Mouse (Mus musculus) megakaryocyte-erythroid progenitor cell, adult 5-6 weeks (primary cell): ENCODE measurements around the gene Fgfr2. TPM values are rescaled to one million over a fixed set of nuclear protein-coding genes. Genes with fewer than 3 reads are reported as not detected.

Experiments used
- ATAC-seq: replicated peaks from 2 replicates; pipeline ENCODE4 v1.8.0; 2016; ENCODE audit warnings: mild to moderate bottlenecking, inconsistent platforms; ENCODE audit not compliant: severe bottlenecking, poor library complexity, low FRiP score, low TSS enrichment
- total RNA-seq, 2 experiments: library from RNA; stranded (forward) in 1 of 2; stranded (reverse) in 1 of 2; fragments of 200-1000, 215-1000 nt in 1 of 2; fragments of >200 nt in 1 of 2; fragmentation: Nextera tagmentation in 1 of 2; gene quantifications; 2 replicates each; pipeline ENCODE4 v1.2.3; 2014 to 2017

Fgfr2 gene
- total RNA-seq, 2 experiments from 2014 or later = not detected

DNA sequence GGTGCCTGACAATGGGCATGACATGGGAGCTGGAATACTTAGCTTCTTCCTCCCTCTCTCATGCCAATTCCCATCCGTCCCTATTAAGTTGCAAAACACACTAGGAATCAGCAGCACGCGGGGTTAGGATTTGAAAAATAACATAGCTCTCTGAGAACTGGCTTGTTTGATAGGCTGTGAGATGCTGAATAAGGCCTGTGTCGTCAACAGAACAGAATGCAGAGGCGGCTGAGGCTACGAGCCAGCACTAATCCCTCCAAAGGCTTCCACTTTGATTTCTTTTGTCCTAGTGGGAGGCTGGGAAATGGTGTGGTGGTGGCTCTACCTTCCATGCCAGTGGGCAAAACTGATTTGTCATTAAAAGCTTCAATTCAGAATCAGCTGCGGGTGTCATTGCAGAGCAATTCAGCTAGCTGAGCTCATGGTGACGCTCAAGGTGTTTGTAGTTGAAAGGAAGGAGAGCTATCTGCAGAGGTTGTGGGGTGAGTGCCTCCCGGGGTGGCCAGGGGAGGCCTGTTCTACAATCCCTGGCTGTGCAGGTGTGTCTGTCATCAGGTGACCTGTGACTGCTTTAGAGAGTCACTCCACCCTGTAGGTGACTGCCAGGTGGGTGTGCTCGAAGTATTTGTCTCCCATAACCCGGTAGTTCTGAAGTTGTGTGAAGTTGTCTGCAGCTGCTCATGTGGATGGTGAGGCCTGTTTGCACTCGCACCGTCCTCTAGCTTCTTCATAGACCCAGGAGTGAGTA, 2532.9 kb downstream of the Fgfr2 start:
- no peak for ATAC-seq

DNA sequence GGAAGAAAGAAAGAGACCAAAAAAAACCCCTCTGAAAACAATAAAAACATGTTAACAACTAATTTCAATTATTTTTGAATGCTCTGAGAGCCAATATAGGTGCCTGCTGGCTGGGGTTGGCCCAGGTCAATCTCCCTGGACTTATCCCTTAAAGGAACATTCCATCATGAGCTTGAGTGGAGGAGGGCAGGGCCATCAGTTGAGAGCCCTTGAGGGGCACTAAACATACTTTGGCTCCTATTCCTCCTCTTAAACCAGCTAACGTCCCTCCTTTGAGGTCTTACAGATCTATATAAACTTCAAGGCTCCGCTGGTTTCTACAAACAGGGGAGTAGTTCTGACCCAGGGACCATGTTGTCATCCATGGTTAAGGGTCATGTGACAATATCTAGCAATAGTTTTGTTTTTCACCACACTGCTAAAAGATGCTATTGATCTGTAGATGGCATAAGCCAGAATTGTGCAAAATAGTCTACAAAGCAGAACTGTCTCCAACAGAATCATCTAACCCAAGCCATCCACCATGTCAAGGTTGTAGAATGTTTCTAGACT, 2536.6 kb downstream of the Fgfr2 start:
- no peak for ATAC-seq

DNA sequence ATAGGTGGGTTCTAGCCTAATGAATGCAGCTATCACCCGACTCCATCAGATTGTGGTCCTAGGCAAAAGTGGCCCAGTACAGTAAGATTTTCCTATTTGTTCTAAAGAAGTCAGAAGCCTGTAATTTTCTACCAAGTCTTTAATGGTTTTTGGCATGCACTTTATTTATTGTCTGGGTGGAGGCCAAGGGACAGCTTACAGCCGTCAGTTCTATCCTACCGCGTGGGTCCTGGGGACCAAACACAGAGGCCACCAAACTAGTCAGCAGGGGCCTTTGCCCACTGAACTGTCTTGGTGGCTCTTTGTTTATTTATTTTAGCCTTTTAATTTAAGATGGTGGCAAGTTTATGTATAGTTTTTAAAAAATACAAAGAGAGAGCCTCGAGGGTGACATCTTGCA, 2544.5 kb downstream of the Fgfr2 start:
- ATAC-seq = no peak

DNA sequence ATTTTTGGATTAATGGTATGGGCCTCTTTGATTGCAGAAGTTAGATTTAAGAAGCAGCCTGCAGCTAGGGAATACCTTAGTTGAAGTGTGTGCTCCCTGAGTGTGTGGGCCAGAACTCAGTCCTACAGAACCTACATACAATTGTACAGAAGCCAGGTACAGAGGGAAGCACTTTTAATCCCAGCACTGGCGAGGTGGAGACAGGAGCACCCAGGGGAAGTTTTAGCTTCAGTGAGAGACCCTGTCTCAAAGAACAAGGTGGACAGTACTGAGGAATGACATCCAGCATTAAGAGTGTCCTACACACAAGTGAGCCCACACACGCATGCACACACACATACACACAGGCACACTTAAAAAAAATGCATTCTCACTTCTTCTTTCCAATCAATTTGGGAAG, 2545.1 kb downstream of the Fgfr2 start:
- no peak for ATAC-seq

DNA sequence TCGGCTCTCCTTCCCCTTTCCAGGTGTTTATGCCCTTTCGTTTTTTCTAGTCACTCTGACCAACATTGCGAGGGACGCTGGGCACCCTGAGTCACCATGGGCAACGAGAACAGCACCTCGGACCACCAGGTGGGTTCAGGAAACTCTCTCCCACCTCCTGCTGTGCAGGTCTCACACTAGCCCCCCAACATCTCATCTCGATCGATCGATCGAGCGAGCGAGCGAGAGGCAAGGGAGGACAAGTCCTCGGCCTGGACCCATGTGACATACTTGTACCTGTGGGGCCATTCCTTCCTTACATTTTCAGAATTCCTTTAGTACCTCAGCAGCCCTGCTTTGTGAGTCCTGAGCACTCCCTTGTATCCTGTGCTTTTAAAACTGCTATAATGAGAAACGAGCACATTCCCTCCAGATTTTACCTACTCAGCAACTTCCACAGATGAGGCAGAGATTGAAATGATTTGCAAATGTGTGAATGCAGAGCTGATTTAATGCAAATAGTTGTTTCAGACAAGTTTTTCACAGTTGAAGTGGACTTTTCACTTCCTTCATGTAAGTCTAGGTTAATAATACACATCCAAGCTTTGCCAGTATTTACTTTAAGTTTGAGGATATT, 2545.7 kb downstream of the Fgfr2 start, which contains the start of gene Tacc2:
Tacc2 (plus strand) TSS at position 51 of the 616 bp plus-strand sequence.
- ATAC-seq = no peak

DNA sequence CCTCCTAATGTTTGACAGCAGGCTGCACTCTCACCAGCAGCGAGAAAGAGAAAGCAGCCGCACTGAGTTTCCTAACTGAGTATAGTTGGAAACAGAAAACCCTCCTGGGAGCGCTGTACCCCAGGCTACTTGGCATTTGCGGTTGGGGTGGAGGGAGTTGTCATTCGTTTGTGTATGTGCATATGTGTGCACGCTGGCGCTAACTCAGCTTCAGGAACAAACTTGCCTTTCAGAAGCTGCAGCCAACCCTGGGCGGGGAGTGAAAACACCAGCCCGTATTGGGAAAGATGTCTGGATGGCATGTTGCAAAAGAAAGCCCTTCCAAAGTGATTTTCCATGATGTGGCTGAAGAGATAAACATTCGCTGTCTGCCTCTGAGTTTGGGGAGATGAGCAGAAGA, 2546.2 kb downstream of the Fgfr2 start:
- ATAC-seq = peak; percentile 35; the same call in 1 of the 2 replicates

DNA sequence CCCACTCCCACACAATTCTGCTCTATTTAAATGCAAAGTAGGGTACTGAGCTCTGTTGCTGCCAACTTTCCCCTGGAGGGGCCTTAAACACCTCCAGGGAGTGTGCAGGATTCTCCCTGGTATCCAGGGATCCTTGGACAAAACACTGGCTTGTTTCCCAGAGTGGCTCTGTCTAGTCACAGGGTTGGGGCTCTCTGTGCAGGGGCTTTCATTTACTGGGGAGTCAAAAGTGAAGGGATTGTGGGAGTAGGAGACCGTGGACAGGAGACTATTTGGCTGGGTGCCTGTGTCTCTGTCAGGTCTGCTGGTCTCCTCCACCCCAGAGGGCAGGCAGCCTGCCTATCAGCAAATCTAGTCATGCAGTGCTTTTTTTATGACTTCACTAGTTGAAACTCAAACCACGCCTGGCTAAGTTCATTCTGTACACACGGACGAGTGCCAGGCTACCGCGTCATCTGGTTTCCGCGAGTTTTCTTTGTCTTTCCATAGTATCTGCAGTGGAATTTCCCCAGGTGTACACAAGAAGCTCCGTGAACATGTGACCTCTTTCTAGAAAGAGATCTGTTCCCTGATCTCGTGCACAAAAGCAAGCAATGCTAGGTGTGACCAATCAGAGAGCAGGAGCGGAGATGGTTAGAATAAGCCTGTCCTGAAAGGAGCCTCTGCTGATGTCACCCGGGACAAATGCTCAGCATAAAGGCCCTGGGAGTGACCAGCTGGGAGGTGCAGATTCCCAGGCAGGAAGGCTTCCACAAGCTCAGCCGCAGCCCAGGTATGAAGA, 2548.7 kb downstream of the Fgfr2 start:
- no peak for ATAC-seq

DNA sequence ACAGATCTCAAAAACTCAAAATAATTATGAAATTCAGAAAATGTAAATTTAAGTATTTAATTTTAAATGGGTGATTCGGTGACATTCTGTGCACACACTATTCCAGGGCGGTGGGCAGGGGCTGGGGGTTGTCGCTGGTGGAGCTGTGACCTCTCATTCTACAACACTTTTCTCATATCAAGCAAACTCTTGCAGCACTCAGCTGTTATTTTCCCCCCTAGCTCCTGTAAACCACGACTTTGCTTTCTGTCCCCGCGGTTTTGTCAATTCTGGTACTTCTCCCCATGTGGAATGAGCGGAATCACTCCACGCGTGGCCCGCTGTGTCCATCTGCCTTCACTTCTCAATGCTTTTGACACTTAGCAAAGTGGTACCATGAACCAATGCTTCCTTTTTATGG, 2549.4 kb downstream of the Fgfr2 start:
- no peak for ATAC-seq

DNA sequence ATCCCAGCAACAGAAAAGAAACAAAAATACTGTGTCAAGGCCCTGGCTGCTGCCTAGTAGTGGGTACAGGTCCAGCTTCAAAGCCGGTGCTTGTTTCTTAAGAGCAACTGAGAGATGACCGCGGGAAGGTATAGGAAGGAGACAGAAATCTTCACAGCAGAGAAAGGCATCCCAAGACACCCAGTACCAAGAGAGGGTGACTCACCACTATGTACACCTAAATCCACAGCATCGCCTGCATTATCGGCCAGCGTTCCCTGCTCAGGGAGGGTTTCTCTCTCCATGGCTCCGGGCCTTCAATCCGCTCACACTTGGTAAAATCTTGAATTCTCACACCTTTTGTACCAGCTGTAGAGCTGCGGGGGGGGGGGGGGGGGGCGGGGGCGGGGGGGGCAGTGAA, 2550.3 kb downstream of the Fgfr2 start, which contains the start of gene Nsmce4a:
Nsmce4a (minus strand) TSS at position 298 of the 400 bp plus-strand sequence.
- no peak for ATAC-seq

DNA sequence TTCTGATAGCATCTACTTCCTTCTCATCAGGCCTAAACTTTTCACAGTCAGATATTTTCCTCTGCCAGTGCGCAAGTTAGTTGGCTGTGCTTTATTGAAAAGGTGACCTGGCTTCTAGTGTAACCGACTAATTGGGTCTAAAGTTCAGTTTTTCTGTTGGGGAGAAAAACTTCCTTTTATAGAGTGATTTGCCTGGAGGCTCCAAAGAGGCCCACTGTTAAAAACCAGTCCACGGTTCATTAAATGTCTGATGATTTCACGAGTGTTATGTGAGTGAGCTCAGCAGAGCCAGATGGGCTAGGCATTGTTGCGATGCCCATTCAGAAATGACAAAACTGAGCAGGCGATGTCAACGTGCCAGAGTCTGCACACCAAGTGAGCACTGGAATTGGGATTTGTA, 2552.7 kb downstream of the Fgfr2 start:
- no peak for ATAC-seq

DNA sequence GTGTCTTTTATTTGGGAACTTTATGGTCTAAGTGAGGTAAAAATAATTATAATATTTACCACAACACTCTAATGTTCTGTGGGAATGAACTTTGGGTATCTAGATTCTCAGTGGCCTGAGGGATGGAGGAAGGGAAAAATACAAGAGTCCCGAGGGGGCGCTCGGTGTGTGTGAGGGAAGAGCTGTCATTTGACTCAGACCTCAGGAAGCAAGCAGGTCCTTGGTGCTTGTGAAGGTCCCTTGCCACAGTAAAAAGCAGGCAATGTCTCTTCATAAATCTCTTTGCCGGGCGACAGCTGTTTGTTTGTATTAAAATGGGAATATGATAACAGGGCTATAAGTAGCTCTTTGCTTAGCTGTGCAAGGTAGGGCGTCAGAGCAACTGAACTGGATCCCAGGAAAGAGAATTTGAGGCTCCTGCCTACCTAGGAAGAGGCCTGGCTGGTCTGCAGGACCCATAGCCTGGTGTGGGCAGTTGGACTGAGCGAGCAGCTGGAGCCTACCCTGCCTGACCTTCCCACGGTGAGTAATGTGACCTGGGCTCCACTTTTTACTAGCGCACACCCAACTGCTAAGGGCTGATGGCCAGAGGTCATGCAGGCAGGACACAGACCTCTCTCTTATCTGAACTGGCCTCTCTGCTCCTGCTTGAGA, 2554.2 kb downstream of the Fgfr2 start:
- ATAC-seq = no peak

DNA sequence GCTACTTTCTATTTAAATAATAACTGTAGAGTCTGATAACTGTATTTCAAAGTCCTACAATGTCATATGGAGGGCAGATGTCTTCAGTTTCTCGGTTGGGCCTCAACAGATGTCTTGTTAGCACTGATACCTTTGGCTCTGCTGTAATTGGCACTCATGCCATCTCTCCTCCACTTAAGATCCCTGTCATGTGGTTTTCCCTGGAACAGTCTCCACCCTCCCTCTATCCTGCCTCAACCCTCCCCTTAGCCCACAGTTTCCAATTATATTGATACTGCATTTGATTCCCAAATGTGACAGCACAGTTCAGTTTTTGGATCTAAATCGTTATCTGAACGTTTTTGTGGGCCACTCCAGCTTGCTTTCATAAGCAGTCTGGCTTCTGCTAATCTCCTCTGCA, 2558.6 kb downstream of the Fgfr2 start:
- no peak for ATAC-seq

DNA sequence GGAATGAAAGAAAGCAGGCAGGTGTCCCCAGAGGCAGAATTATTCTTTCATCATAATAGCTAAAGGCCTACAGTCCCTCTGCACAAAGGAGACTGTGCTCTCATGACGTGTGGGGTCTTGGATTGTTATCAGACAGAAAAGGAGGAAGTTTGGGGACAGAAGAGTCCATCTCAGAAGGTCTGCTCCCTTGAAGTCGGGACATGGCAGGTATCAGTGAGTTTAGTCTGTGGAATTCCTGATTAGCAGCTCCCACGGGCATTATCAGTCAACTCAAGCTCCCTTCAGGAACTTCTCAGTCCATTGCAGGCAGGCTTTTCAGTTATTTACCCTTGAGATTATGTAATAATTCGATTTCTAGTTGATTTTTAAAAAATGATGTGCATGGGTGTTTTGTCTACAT, 2559.3 kb downstream of the Fgfr2 start:
- no peak for ATAC-seq

DNA sequence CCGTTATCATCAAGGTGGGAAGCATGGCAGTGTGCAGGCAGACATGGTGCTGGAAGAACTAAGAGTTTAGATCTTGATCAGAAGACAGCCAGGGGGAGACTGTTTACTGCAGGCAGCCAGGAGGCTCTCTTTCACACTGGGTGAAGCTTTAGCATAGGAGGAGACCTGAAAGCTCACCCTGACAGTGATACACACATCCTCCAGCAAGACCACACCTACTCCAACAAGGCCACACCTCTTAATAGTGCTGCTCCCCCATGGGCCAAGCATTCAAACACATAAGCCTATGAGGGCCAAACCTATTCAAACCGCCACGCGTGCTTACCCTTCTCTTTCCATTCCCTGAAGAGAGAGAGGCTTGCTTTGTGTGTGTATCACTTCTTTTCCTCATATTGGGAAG, 2559.9 kb downstream of the Fgfr2 start:
- ATAC-seq = 0 out of 2 replicates have a peak, but pooled peaks have one; percentile 30

DNA sequence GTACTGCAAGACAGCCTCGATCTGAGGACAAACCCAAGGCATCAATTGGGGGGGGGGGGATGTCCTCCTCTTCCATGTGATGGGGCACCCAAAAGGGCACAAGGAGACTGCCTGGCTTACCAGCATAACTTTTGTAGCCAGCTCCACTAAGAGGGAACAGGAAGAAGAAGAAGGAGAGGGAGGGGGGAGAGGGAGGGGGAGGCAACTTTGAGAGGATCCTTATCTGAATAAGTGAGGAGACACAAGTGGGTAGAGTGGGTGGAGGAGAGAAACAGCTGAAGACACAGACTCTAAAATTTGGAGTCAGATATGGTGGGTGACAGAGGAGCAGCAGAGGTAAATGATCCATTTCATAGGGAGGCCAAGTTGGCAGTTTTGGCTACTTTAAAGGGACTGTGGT, 2562.2 kb downstream of the Fgfr2 start:
- 0 out of 2 replicates have a peak, but pooled peaks have one; percentile 42 for ATAC-seq

DNA sequence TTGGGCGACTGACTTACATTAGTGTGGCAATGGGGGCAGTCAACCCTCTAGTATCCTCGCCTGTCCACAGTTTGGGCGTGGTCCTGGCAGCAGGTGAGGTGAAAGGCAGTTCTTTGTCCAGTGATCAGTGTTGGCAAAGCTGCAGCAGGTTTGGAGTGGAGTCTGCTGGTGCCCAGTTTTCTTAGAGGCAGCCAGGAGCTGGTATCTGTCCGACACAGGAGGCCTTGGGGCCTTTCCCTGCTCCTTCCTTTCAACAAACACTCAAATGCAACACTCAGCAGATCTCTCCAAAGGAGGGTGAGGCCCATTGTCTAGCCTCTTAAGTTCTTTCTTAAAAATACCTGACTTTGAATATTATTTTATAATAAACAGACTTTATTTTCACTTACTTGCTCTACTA, 2564.6 kb downstream of the Fgfr2 start:
- no peak for ATAC-seq

DNA sequence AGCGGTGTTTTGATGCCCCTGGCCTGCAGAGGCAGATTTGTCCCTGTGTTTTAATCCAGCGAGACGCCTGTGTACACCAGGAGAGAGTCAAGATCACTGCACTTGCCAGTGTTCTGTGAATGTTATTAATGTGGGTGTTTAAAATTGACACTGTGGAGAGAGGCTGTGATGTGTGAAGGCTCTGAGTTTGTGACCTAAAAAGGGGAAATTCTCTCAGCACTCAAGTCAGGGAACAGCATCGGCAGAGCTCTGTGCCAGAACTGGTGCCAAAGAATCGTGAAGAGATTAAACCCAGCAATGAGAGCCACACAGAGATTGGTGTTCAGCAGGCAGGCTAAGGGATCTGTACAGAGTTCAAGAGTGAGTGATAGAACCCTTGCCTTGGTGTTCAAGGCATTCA, 2567.6 kb downstream of the Fgfr2 start:
- ATAC-seq = no peak

DNA sequence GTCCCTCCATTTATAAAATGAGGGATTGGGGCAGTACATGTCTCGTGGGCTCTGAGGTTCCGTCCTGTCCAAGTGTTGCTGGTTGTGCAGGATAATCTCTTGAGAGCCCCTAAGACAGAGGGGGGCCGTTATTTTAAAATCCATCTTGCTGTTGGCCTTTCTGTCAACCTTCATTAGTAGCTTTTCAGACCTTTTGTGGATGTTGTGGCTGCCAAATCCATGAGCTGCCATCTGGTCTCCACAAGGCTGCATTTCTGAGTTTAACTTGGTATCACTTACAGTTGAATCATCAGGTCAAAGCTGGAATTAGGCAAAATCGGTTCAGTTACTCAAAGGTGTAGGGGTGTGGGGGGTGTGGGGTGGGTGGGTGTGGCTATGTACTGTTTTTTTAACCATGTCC, 2569.8 kb downstream of the Fgfr2 start:
- ATAC-seq = no peak

DNA sequence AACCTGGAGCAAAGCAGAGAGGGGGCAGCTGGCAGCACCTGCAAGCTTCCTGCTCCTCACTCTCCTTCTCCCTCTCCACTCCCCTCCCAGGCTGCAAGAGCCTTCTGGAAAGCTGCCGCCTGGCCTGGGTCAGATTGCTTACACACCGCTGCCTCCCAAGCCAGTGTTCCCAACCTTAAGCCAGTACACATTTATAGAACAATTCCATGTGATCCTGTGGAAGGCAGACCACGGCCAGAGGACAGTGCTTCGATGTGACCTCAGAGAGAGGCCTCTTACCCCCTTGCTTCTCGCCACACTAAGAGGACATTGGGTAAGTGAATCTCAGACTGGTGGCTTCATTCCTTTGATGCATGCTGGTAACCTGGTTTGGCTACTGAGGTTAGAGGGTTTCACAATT, 2570.4 kb downstream of the Fgfr2 start:
- ATAC-seq = no peak
